In the genomic region with DNA sequence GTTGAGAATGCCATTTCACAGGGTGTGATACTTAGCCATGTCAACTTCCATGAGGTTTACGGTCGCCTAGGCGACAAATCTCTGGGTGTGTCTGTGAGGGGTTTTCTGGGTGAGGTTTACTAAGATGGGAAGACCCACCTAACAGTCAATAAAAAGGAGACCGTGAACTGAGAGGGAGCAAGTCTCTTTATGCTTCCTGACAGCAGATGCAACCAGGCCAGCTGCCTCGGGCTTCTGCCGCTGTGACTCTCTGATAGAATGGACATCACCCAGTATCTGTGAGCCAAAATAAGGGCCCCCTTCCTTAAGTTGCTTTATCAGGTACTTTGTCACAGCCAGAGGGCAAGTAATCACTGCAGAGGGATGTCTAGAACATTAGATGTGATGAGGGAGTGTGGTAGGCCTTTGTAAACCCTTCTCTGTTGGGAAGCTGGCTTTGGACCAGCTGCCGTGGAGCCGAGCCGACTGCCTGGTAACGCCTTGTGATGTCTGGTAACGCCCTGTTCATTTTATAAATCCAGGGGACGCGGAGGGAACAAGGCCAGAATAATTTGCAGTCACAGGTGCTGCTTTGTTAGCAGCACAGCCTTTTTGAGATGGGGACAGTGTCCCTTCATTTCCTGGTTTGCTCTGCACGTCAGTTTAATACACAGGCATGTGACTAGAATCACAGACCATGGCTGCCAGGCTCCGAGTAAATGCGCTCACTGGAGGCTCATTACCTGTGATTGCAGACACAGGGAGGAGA, we compare ENCODE assay signal across 9 mouse cellular contexts. TPM values are rescaled to one million over a fixed set of nuclear protein-coding genes. Genes with fewer than 3 reads are reported as not detected.
DNase-seq lines count a peak whose midpoint lies in the region; TF ChIP-seq lines count a peak whose summit lies in the region.
"Had no signal": no experiment of that assay in that cellular context is flagged by ENCODE, and none has a peak within 500 bp of the region (broad histone marks: within the 10 kb centered on the region; RNA-seq: fewer than 3 reads in every experiment).

No protein-coding gene starts in this region.

- 71% methylated on average over 16 of the region's 16 CpGs for WGBS in midbrain, embryonic 10.5 days

- no peak for TF ChIP-seq CTCF in gastrocnemius, adult 2 months (IDR thresholded peaks at IDR 0.05)

- peak overlapping the region; percentile 48 for H3K27ac ChIP-seq in gastrocnemius, adult 2 months
- peak overlapping the region; percentile 70 for H3K27ac ChIP-seq in midbrain, embryonic 10.5 days (replicated peaks)

- H3K4me3 ChIP-seq in gastrocnemius, adult 2 months, result peak overlapping the region; percentile 61
- no peak overlapping the region for H3K4me3 ChIP-seq in midbrain, embryonic 10.5 days

- no peaks in the 10 kb centered on the region for H3K36me3 ChIP-seq in midbrain, embryonic 10.5 days

- H3K9me3 ChIP-seq in midbrain, embryonic 10.5 days (replicated peaks), result no peaks in the 10 kb centered on the region

- peak; percentile 58 for DNase-seq in left cerebral cortex, postnatal 14 days (ENCODE audit: low spot score in 2 of 2)
- DNase-seq in left cerebral cortex, adult 8-10 months (ENCODE audit: low spot score in 2 of 2), result no peak
- DNase-seq in cerebellum, adult 8-10 months, result peak; percentile 72
- peak; percentile 64 for DNase-seq in gastrocnemius, adult 2 months
- DNase-seq in midbrain, embryonic 10.5 days (ENCODE audit: low spot score), result peak; percentile 27
- DNase-seq in spleen, postnatal 10 days (ENCODE audit: low spot score in 2 of 2), result no peak
- DNase-seq in spleen, postnatal 4 days (ENCODE audit: low spot score in 2 of 2), result no peak
- DNase-seq in thymus, postnatal 10 days (ENCODE audit: low spot score in 2 of 2), result no peak

- intact Hi-C loops in left cerebral cortex, postnatal 14 days (cut with DNase I), result loop anchor here (5.0 kb wide), 1 partner anchor 56 kb away; no protein-coding TSS in a partner anchor
- intact Hi-C loops in gastrocnemius, adult 2 months (cut with DNase I), result no loop called here

- peaks cover 44% of the 10 kb centered on the region for H3K4me1 ChIP-seq in midbrain, embryonic 10.5 days

- no peaks in the 10 kb centered on the region for H3K27me3 ChIP-seq in midbrain, embryonic 10.5 days (ENCODE audit: low read depth, poor library complexity, severe bottlenecking)
- H3K27me3 ChIP-seq: CH12.LX had no signal

RNA-seq across cellular contexts. Expression of a gene that starts 58.8 kb away (rescaled TPM):
- 100 to 1,000 TPM; 215 to 238 TPM for total RNA-seq in left cerebral cortex, postnatal 14 days (2021)
- 100 to 1,000 TPM; 217 to 260 (median 233) TPM for total RNA-seq in left cerebral cortex, adult 8-10 months (2022)
- 1 to 10 TPM; 4.0 to 4.4 TPM for total RNA-seq in gastrocnemius, adult 2 months (2021)
- polyA plus RNA-seq in midbrain, embryonic 10.5 days (2016; fragmentation: Nextera tagmentation; extraction: Ambion mirVana), result 28.1 and 31.7 TPM in 2 replicates

Comparison
In these comparisons a context has a peak if more than half of its experiments do, and no peak if none do; other contexts are left out.
1. DNase-seq: peak in left cerebral cortex, postnatal 14 days (2 of 2), cerebellum, adult 8-10 months (single experiment), gastrocnemius, adult 2 months (single experiment) and midbrain, embryonic 10.5 days (single experiment); none in left cerebral cortex, adult 8-10 months (0 of 2), spleen, postnatal 10 days (0 of 2), spleen, postnatal 4 days (0 of 2) and thymus, postnatal 10 days (0 of 2).
2. RNA of a gene that starts 58.8 kb away (total RNA-seq): 215 to 238 TPM in left cerebral cortex, postnatal 14 days and 217 to 260 TPM in left cerebral cortex, adult 8-10 months; 4.0 to 4.4 TPM in gastrocnemius, adult 2 months; every median in the first group is over 10 times any median in the second.